Mouse (Mus musculus) hindbrain, embryonic 16.5 days (tissue): ENCODE data around the gene Ncoa5. TPM values are rescaled to one million over a fixed set of nuclear protein-coding genes. Genes with fewer than 3 reads are reported as not detected.
A peak's percentile ranks its signal among the peaks of the same experiment; 100 is the strongest.

Experiments used
- ATAC-seq: fragments of 200-750 bp; cut with Nextera tagmentation; 2 replicates; pipeline ENCODE4 v1.8.0; 2017; ENCODE audit warnings: moderate TSS enrichment, moderate library complexity
- H3K27ac ChIP-seq: fragments of 300-500 bp; sonication (generic); 2 replicates; pipeline ENCODE4 v1.5.1; 2014; ENCODE audit warnings: low read depth, mild to moderate bottlenecking, control low read depth, low read length, moderate library complexity
- H3K27me3 ChIP-seq: fragments of 300-500 bp; sonication (generic); replicated peaks from 2 replicates; pipeline ENCODE4 v1.6.1; 2014; ENCODE audit warnings: low read length; ENCODE audit not compliant: control insufficient read depth, insufficient read depth
- H3K36me3 ChIP-seq: fragments of 300-500 bp; sonication (generic); 2 replicates; pipeline ENCODE4 v1.6.1; 2014; ENCODE audit warnings: mild to moderate bottlenecking, low read length, moderate library complexity, mixed read lengths; ENCODE audit not compliant: control insufficient read depth, insufficient read depth
- H3K4me1 ChIP-seq: fragments of 300-500 bp; sonication (generic); 2 replicates; pipeline ENCODE4 v1.6.1; 2014; ENCODE audit warnings: low read depth, low read length; ENCODE audit not compliant: control insufficient read depth, insufficient read depth
- H3K4me2 ChIP-seq: fragments of 300-500 bp; sonication (generic); 2 replicates; pipeline ENCODE4 v1.6.1; 2014; ENCODE audit warnings: mild to moderate bottlenecking, low read length, control low read depth, moderate library complexity
- H3K4me3 ChIP-seq: fragments of 300-500 bp; sonication (generic); 2 replicates; pipeline ENCODE4 v1.5.1; 2014; ENCODE audit warnings: mild to moderate bottlenecking, low read length, control low read depth, moderate library complexity
- H3K9ac ChIP-seq: fragments of 300-500 bp; sonication (generic); 2 replicates; pipeline ENCODE4 v1.6.1; 2014; ENCODE audit warnings: low read depth, mild to moderate bottlenecking, control low read depth, low read length, moderate library complexity
- H3K9me3 ChIP-seq: fragments of 300-500 bp; sonication (generic); 2 replicates; pipeline ENCODE4 v1.6.1; 2014; ENCODE audit warnings: mild to moderate bottlenecking, low read length, moderate library complexity; ENCODE audit not compliant: control insufficient read depth
- WGBS: fragments of 180-500 bp; shearing (Covaris S2); extraction: QIAGEN DNeasy Blood & Tissue Kit; methylation state at CpG from one replicate; pipeline ENCODE4 v1.1.7; 2014; 5-methylcytosine and 5-hydroxymethylcytosine counted together
- polyA plus RNA-seq: library from polyadenylated mRNA; unstranded; fragments of >200 nt; fragmentation: Nextera tagmentation; extraction: Ambion mirVana; gene quantifications from 2 replicates; pipeline ENCODE4 v1.2.1, GENCODE M21; 2015

The Ncoa5 gene
- polyA plus RNA-seq, 1 experiment from 2014 or later, result 83.8 TPM

DNA sequence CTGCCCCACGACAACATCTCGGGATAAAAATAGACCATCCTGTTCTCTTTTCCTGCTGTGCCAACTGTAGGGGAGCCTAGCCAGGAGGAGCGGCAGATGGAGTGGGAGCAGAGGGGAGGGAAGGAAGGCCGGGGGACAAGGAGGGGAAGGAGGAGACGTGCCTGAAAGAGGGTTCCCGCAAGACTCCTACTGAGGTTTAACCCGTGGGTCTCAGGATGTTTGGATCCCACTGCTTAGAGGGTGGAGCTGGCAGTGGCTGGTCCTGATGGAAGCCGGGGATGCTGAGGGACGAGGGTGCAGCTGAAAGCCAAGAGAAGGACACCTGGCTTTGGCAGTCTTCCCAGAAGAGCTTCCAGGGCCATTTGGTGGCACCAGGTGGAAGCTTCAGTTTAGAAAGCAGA is 38.7 kb upstream of the Ncoa5 start:
- H3K27me3 ChIP-seq, result peaks cover 14% of the 10 kb centered on the region
- WGBS, result 21% methylated on average over 9 of the region's 9 CpGs
- H3K4me2 ChIP-seq, result peak overlapping the region; percentile 19; the same call in 1 of the 2 replicates
- ATAC-seq, result no peak
- peaks cover 46% of the 10 kb centered on the region for H3K4me1 ChIP-seq
- no peaks in the 10 kb centered on the region for H3K36me3 ChIP-seq
- no peak overlapping the region; the same call in 1 of the 2 replicates for H3K9ac ChIP-seq
- H3K9me3 ChIP-seq, result no peaks in the 10 kb centered on the region
- no peak overlapping the region for H3K4me3 ChIP-seq
- H3K27ac ChIP-seq, result no peak overlapping the region; the same call in 1 of the 2 replicates

- H3K36me3 ChIP-seq, result no peaks in the 10 kb centered on the region
- 21% methylated on average over 23 of the region's 23 CpGs for WGBS
- no peak overlapping the region; the same call in 1 of the 2 replicates for H3K4me3 ChIP-seq
- peaks cover 7% of the 10 kb centered on the region for H3K27me3 ChIP-seq
- ATAC-seq, result no peak; the same call in 1 of the 2 replicates
- peaks cover 27% of the 10 kb centered on the region for H3K4me1 ChIP-seq
- H3K9me3 ChIP-seq, result no peaks in the 10 kb centered on the region
- peak overlapping the region; percentile 46 for H3K4me2 ChIP-seq
- no peak overlapping the region for H3K27ac ChIP-seq
- H3K9ac ChIP-seq, result peak overlapping the region; percentile 18; the same call in 1 of the 2 replicates
Observed at GRCm38 (mm10) chr2:165070096-165070816, 35.6 kb upstream of the Ncoa5 start.

GRCm38 (mm10) chr2:165068806-165069205 is 34.1 kb upstream of the Ncoa5 start:
- Histone ChIP-seq H3K27ac (no peak overlapping the region), H3K27me3 (peaks cover 3% of the 10 kb centered on the region; the same call in 1 of the 2 replicates), H3K9me3 (no peaks in the 10 kb centered on the region), H3K4me1 (peaks cover 17% of the 10 kb centered on the region), H3K4me2 (no peak overlapping the region), H3K4me3 (no peak overlapping the region), H3K9ac (no peak overlapping the region), H3K36me3 (no peaks in the 10 kb centered on the region)
- no peak for ATAC-seq
- 56% methylated on average over 2 of the region's 2 CpGs for WGBS

DNA sequence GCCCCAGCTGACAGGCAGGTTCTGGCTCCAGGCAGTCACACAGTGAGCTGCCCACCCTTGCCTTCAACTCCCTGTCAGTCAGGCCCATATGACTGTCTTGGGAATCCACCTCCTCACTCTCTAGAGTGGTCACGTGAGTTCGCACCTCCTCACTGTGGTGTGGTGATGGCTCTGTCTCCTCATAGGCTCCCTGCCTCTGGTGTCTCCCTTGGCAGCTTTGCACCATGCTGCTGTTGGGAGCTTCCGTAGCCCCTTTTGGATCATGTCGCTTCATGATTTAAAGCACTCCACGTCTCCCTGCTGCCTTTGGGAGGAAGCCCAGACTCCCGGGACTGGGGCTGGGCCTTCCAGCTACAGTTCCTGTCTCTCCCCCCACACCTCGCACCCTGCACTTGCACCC is 29.8 kb upstream of the Ncoa5 start:
- 0 out of 2 replicates have a peak, but pooled peaks cover under 1% of the 10 kb centered on the region for H3K27me3 ChIP-seq
- ATAC-seq, result no peak
- no peaks in the 10 kb centered on the region for H3K9me3 ChIP-seq
- WGBS, result 61% methylated on average over 7 of the region's 7 CpGs
- H3K4me2 ChIP-seq, result no peak overlapping the region
- H3K9ac ChIP-seq, result no peak overlapping the region
- no peaks in the 10 kb centered on the region for H3K36me3 ChIP-seq
- H3K4me1 ChIP-seq, result no peaks in the 10 kb centered on the region
- no peak overlapping the region for H3K27ac ChIP-seq
- H3K4me3 ChIP-seq, result no peak overlapping the region

GRCm38 (mm10) chr2:165061638-165062433 is 27.2 kb upstream of the Ncoa5 start:
- WGBS, result 83% methylated on average over 16 of the region's 16 CpGs
- H3K9ac ChIP-seq, result no peak overlapping the region
- no peak overlapping the region for H3K4me3 ChIP-seq
- H3K4me2 ChIP-seq, result no peak overlapping the region
- no peaks in the 10 kb centered on the region for H3K36me3 ChIP-seq
- ATAC-seq, result no peak
- no peak overlapping the region for H3K27ac ChIP-seq
- H3K4me1 ChIP-seq, result no peaks in the 10 kb centered on the region
- H3K9me3 ChIP-seq, result no peaks in the 10 kb centered on the region
- no peaks in the 10 kb centered on the region for H3K27me3 ChIP-seq

DNA sequence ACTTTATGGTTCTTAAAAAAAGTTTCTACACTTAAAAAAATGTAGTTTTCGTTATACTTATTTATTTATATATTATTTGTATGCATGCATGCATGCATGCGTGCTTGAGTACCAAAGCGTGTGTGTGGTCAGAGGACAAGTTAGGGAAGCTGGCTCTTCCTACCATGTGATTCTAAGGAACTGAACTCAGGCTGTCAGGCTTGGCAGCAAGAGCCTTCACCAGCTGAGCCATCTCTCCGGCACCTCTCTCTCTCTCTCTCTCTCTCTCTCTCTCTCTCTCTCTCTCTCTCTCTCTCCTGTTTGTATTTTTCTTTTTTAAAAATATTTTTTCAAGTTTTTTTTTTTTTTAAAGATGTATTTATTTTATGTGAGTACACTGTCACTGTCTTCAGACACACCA is 25.3 kb upstream of the Ncoa5 start:
- ATAC-seq, result no peak
- Histone ChIP-seq H3K27me3 (no peaks in the 10 kb centered on the region), H3K9ac (no peak overlapping the region), H3K9me3 (no peaks in the 10 kb centered on the region), H3K4me2 (no peak overlapping the region), H3K4me1 (no peaks in the 10 kb centered on the region), H3K4me3 (no peak overlapping the region), H3K36me3 (no peaks in the 10 kb centered on the region), H3K27ac (no peak overlapping the region)
- 85% methylated on average over 4 of the region's 4 CpGs for WGBS

DNA sequence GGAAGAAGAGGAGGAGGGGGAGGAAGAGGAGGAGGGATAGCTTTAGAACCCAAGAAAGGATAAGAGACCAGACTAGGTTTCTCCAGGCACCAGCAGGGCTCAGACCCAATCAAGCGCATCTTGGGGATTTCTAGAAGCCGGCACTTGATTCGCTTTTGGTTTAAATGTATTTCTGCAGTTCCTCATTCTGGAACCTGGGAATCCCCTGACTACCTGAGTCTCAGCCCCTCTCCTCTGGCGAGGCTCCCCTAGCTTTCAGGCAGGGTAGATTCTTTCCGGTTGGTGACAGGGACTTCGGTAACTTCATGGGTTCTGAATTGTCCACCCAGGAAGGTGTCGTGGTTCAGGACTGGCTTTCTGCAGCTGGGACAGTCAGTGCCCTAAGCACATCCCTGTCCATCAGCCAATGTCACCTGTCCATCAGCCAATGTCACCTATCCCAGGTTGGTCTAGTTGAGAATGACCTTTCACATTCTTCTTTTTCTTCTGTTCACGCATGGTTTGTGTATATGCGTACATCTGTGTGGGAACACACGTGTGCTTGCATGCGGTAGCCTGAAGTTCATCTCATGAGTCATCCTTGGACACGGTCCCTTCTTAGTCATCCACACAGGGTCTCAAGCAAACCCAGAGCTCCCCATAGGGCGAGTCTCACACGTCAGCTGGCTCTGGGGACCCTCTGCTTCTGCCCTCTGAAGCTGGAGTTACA is 21.9 kb upstream of the Ncoa5 start:
- Histone ChIP-seq H3K4me2 (no peak overlapping the region), H3K27me3 (no peaks in the 10 kb centered on the region), H3K4me3 (no peak overlapping the region), H3K27ac (no peak overlapping the region), H3K36me3 (no peaks in the 10 kb centered on the region), H3K4me1 (no peaks in the 10 kb centered on the region), H3K9me3 (no peaks in the 10 kb centered on the region), H3K9ac (no peak overlapping the region)
- 89% methylated on average over 14 of the region's 14 CpGs for WGBS
- ATAC-seq, result no peak

DNA sequence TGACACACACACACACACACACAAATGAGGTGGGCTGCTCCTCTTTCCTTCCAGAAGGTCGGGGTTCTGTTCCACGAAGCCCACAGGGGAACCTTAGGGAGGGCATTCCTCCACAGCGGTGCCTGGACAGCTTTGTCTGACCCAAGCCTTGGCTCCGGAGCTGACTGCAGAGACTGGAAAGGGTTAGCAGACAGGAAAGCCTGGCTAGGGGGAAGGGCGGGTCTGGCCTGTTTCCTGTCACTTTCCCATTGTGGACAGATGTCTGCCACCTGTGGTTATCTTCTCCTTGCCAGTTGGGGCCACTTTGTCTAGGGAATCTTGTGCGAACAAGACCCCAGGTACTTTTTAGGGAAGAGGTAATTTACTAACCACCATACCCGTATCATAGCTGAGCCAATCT is 21.2 kb upstream of the Ncoa5 start:
- no peak overlapping the region for H3K9ac ChIP-seq
- no peaks in the 10 kb centered on the region for H3K4me1 ChIP-seq
- H3K4me3 ChIP-seq, result peak overlapping the region; percentile 26
- ATAC-seq, result 0 out of 2 replicates have a peak, but pooled peaks have one; percentile 50
- no peaks in the 10 kb centered on the region for H3K36me3 ChIP-seq
- no peak overlapping the region for H3K27ac ChIP-seq
- peak overlapping the region; percentile 47 for H3K4me2 ChIP-seq
- no peaks in the 10 kb centered on the region for H3K27me3 ChIP-seq
- no peaks in the 10 kb centered on the region for H3K9me3 ChIP-seq
- 11% methylated on average over 7 of the region's 7 CpGs for WGBS
